Mouse (Mus musculus): ENCODE results near the gene Ndufa1. TPM values are rescaled to one million over a fixed set of nuclear protein-coding genes. Genes with fewer than 3 reads are reported as not detected.

Gene Ndufa1
- polyA plus RNA-seq (2014; fragmentation: Illumina TruSeq; extraction: RNeasy Lipid Tissue Mini Kit (QIAGEN cat#74804); ENCODE audit: low replicate concordance), result 344 TPM

DNA sequence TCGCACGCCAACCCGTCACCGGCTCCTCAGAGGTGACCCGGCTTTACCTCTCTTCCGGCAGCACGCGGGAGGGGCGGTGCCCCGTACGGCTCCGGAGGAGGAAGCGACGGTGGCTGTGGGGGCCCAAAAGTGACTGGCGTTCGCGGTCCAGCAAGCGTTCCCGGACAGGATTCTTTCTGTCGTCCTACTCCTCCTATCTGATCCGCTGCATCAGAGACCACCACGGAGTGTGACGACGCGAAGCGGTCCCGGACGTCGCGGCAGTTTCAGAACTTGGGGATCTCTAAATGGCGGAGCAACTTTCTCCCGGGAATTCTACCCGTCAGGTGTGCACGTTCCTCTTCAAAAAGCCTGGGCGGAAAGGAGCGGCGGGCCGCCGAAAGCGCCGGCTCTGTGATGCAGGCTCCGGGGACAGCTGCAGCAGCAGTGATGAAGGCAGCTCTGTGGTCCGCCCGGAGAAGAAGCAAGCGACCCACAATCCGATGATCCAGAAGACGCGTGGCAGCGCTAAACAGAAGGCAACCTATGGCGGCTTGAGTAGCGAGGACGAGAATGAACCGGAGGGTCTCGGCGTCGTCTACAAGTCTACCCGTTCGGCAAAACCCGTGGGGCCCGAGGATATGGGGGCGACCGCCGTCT lies at the start of gene Ndufa1, which contains the start of gene Rnf113a1:
TSS of gene Ndufa1 (minus strand) at position 59 of the 639 bp plus-strand sequence.
TSS of gene Rnf113a1 (plus strand) at position 141 of the 639 bp plus-strand sequence.

DNA sequence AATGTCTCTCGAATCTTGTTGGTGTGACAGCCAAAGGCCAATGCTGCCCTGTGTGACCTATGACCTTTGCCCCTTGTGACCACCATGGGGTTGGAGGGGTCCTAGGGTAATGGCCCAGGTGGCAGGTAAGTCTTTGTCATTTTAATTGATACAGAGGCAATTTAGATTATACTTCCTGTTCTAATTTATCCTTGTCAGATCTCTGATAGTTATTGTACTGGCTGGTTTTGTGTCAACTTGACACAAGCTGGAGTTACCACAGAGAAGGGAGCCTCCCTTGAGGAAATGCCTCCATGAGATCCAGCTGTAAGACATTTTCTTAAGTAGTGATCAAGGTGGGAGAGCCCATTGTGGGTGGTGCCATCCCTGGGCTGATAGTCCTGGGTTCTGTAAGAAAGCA lies 31.2 kb upstream of the Ndufa1 start, which contains the start of gene Rhox1:
TSS of gene Rhox1 (minus strand) at position 101 of the 400 bp plus-strand sequence.

GRCm38 (mm10) chrX:37210941-37211340 lies 20.0 kb upstream of the Ndufa1 start, which contains the start of gene Gm9:
Gene Gm9, minus strand, starts transcription at chrX:37211041.

GRCm38 (mm10) chrX:37168742-37169141 lies 22.2 kb downstream of the Ndufa1 start, which contains the start of gene Akap14:
Gene Akap14, minus strand, starts transcription at chrX:37168842.

Other genes with a start within 250 kb of the Ndufa1 start
- 11.0 TPM for gene Sept6, start 199.4 kb downstream of the Ndufa1 start, polyA plus RNA-seq (2014; fragmentation: Illumina TruSeq; extraction: RNeasy Lipid Tissue Mini Kit (QIAGEN cat#74804); ENCODE audit: low replicate concordance)
- gene Sowahd, start 142.3 kb downstream of the Ndufa1 start, polyA plus RNA-seq (2014; fragmentation: Illumina TruSeq; extraction: RNeasy Lipid Tissue Mini Kit (QIAGEN cat#74804); ENCODE audit: low replicate concordance), result not detected
- 805 TPM for gene Rpl39, start 105.8 kb downstream of the Ndufa1 start, polyA plus RNA-seq (2014; fragmentation: Illumina TruSeq; extraction: RNeasy Lipid Tissue Mini Kit (QIAGEN cat#74804); ENCODE audit: low replicate concordance)
- 94.7 TPM for gene Upf3b, start 80.8 kb downstream of the Ndufa1 start, polyA plus RNA-seq (2014; fragmentation: Illumina TruSeq; extraction: RNeasy Lipid Tissue Mini Kit (QIAGEN cat#74804); ENCODE audit: low replicate concordance)
- 50.7 TPM for gene Nkap, start 64.4 kb downstream of the Ndufa1 start, polyA plus RNA-seq (2014; fragmentation: Illumina TruSeq; extraction: RNeasy Lipid Tissue Mini Kit (QIAGEN cat#74804); ENCODE audit: low replicate concordance)
- gene Akap14, start 22.3 kb downstream of the Ndufa1 start, polyA plus RNA-seq (2014; fragmentation: Illumina TruSeq; extraction: RNeasy Lipid Tissue Mini Kit (QIAGEN cat#74804); ENCODE audit: low replicate concordance), result 0.56 TPM
- 0.37 TPM for gene Rnf113a1, start 82 bp upstream of the Ndufa1 start, polyA plus RNA-seq (2014; fragmentation: Illumina TruSeq; extraction: RNeasy Lipid Tissue Mini Kit (QIAGEN cat#74804); ENCODE audit: low replicate concordance)
- not detected for gene Gm9, start 19.9 kb upstream of the Ndufa1 start, polyA plus RNA-seq (2014; fragmentation: Illumina TruSeq; extraction: RNeasy Lipid Tissue Mini Kit (QIAGEN cat#74804); ENCODE audit: low replicate concordance)
- gene Rhox1, start 31.1 kb upstream of the Ndufa1 start, polyA plus RNA-seq (2014; fragmentation: Illumina TruSeq; extraction: RNeasy Lipid Tissue Mini Kit (QIAGEN cat#74804); ENCODE audit: low replicate concordance), result not detected
- gene Rhox2a, start 53.8 kb upstream of the Ndufa1 start, polyA plus RNA-seq (2014; fragmentation: Illumina TruSeq; extraction: RNeasy Lipid Tissue Mini Kit (QIAGEN cat#74804); ENCODE audit: low replicate concordance), result not detected
- not detected for gene Rhox3a, start 58.8 kb upstream of the Ndufa1 start, polyA plus RNA-seq (2014; fragmentation: Illumina TruSeq; extraction: RNeasy Lipid Tissue Mini Kit (QIAGEN cat#74804); ENCODE audit: low replicate concordance)
- not detected for gene Rhox4a, start 74.2 kb upstream of the Ndufa1 start, polyA plus RNA-seq (2014; fragmentation: Illumina TruSeq; extraction: RNeasy Lipid Tissue Mini Kit (QIAGEN cat#74804); ENCODE audit: low replicate concordance)
- not detected for gene Rhox3a2, start 188.9 kb upstream of the Ndufa1 start, polyA plus RNA-seq (2014; fragmentation: Illumina TruSeq; extraction: RNeasy Lipid Tissue Mini Kit (QIAGEN cat#74804); ENCODE audit: low replicate concordance)
- gene Rhox4a2, start 199.7 kb upstream of the Ndufa1 start, polyA plus RNA-seq (2014; fragmentation: Illumina TruSeq; extraction: RNeasy Lipid Tissue Mini Kit (QIAGEN cat#74804); ENCODE audit: low replicate concordance), result not detected
- gene Rhox2b, start 220.9 kb upstream of the Ndufa1 start, polyA plus RNA-seq (2014; fragmentation: Illumina TruSeq; extraction: RNeasy Lipid Tissue Mini Kit (QIAGEN cat#74804); ENCODE audit: low replicate concordance), result not detected
- gene Rhox4b, start 241.3 kb upstream of the Ndufa1 start, polyA plus RNA-seq (2014; fragmentation: Illumina TruSeq; extraction: RNeasy Lipid Tissue Mini Kit (QIAGEN cat#74804); ENCODE audit: low replicate concordance), result not detected